Mouse (Mus musculus): ENCODE measurements around the gene Rabl2. TPM values are rescaled to one million over a fixed set of nuclear protein-coding genes. Genes with fewer than 3 reads are reported as not detected.

Gene Rabl2
- polyA plus RNA-seq, 1 experiment, result 96.6 TPM

DNA sequence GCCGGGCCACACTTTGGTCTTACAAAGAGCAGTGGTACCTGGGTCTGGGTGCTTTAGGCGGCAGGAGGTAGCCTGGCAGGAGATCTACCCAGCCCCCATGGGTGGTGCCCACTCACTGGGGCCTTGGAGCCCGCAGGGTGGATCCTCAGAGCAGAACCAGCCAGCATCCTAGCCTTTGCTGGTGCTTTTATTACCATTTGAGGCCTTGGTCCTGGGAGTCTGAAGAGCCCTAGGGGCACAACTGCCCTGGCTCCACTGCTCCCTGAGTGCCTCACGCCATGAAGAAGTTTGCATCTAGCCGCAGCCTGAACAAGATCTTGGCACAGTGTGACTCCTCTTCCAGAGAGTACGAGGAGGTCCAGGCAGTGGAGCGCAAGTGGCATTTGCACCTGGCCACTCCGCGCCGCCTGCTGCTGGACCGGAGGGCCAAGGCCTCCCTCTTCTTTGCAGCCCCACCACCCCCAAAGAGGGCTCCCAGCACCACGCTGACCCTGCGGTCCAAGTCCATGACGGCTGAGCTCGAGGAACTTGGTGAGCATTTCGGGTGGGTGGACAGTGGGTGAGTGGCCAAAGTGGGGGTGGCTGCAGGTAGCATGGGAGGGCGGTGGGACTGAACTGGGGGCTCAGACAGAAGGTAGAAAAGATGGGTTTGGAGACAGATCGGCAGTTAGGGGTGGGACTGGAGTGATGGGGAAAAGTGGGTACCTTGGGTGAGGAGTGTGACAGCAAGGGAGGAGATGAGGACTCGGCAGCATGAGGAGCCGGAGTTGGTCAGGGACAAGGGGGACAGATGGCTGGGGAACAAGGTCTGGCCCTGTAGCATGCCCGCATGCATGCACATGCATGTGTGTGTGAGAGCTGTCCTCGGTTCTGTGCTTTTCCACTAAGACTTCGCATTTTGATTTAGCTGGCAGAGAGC is 58.5 kb downstream of the Rabl2 start:
- TF ChIP-seq POLR2A (IDR thresholded peaks at IDR 0.05; ENCODE audit: extremely low read depth, insufficient read depth, low read length) (no peak), CTCF (IDR thresholded peaks at IDR 0.05; ENCODE audit: extremely low read depth, insufficient read depth, low read length) (no peak)
- Histone ChIP-seq H3K4me1 (ENCODE audit: control insufficient read depth, insufficient read depth, low read length) (peaks cover 9% of the 10 kb centered on the region), H3K4me3 (ENCODE audit: insufficient read depth, low read length) (peak overlapping the region; percentile 51), H3K27ac (ENCODE audit: insufficient read depth, low read length) (peak overlapping the region; percentile 90)

Other genes with a start within 250 kb of the Rabl2 start
- 12.8 and 13.5 TPM in 2 replicates for gene Lmf2, start 236.3 kb downstream of the Rabl2 start, polyA plus RNA-seq (2012; rRNA removed)
- gene Ncaph2, start 236.2 kb downstream of the Rabl2 start, polyA plus RNA-seq (2012; rRNA removed), result 119 TPM in 2 replicates
- gene Sco2, start 218.1 kb downstream of the Rabl2 start, polyA plus RNA-seq (2012; rRNA removed), result 35.2 and 36.9 TPM in 2 replicates
- 3.1 and 3.7 TPM in 2 replicates for gene Tymp, start 214.9 kb downstream of the Rabl2 start, polyA plus RNA-seq (2012; rRNA removed)
- gene Odf3b, start 212.6 kb downstream of the Rabl2 start, polyA plus RNA-seq (2012; rRNA removed), result 5.4 and 5.6 TPM in 2 replicates
- gene Klhdc7b, start 207.0 kb downstream of the Rabl2 start, polyA plus RNA-seq (2012; rRNA removed), result 0.71 and 0.85 TPM in 2 replicates
- gene Syce3, start 181.4 kb downstream of the Rabl2 start, polyA plus RNA-seq (2012; rRNA removed), result 0.33 TPM in 1 of 2 replicates, not detected in the other
- gene Cpt1b, start 166.1 kb downstream of the Rabl2 start, polyA plus RNA-seq (2012; rRNA removed), result 2.5 and 2.7 TPM in 2 replicates
- gene C730034F03Rik, start 162.3 kb downstream of the Rabl2 start, polyA plus RNA-seq (2012; rRNA removed), result 2.8 and 3.2 TPM in 2 replicates
- 0.08 and 0.21 TPM in 2 replicates for gene Gm44502, start 162.2 kb downstream of the Rabl2 start, polyA plus RNA-seq (2012; rRNA removed)
- gene Chkb, start 162.0 kb downstream of the Rabl2 start, polyA plus RNA-seq (2012; rRNA removed), result 60.0 and 66.7 TPM in 2 replicates
- gene Mapk8ip2, start 138.0 kb downstream of the Rabl2 start, polyA plus RNA-seq (2012; rRNA removed), result 141 and 146 TPM in 2 replicates
- 39.9 and 40.2 TPM in 2 replicates for gene Arsa, start 114.5 kb downstream of the Rabl2 start, polyA plus RNA-seq (2012; rRNA removed)
- 98.8 and 99.7 TPM in 2 replicates for gene Shank3, start 92.3 kb downstream of the Rabl2 start, polyA plus RNA-seq (2012; rRNA removed)
- 3.2 and 4.4 TPM in 2 replicates for gene Acr, start 23.6 kb downstream of the Rabl2 start, polyA plus RNA-seq (2012; rRNA removed)
- gene Syt10, start 249.9 kb upstream of the Rabl2 start, polyA plus RNA-seq (2012; rRNA removed), result 3.2 and 3.6 TPM in 2 replicates

All from cortical plate, adult 2 months (tissue).